Mouse (Mus musculus) granulocyte monocyte progenitor cell, adult 5-6 weeks (primary cell): ENCODE measurements around the gene Mmp14. TPM values are rescaled to one million over a fixed set of nuclear protein-coding genes. Genes with fewer than 3 reads are reported as not detected.

Experiments
- ATAC-seq: replicated peaks from 2 replicates; pipeline ENCODE4 v1.8.0; 2016; ENCODE audit warnings: mild to moderate bottlenecking, moderate TSS enrichment, inconsistent platforms; ENCODE audit not compliant: poor library complexity, severe bottlenecking
- total RNA-seq, 2 experiments: library from RNA; stranded (forward) in 1 of 2; stranded (reverse) in 1 of 2; fragments of 200-712, 200-1000 nt in 1 of 2; fragments of >200 nt in 1 of 2; fragmentation: Nextera tagmentation in 1 of 2; gene quantifications; 2 replicates each; pipeline ENCODE4 v1.2.3; 2014 to 2017

Mmp14 gene
- total RNA-seq, 2 experiments from 2014 or later = not detected

DNA sequence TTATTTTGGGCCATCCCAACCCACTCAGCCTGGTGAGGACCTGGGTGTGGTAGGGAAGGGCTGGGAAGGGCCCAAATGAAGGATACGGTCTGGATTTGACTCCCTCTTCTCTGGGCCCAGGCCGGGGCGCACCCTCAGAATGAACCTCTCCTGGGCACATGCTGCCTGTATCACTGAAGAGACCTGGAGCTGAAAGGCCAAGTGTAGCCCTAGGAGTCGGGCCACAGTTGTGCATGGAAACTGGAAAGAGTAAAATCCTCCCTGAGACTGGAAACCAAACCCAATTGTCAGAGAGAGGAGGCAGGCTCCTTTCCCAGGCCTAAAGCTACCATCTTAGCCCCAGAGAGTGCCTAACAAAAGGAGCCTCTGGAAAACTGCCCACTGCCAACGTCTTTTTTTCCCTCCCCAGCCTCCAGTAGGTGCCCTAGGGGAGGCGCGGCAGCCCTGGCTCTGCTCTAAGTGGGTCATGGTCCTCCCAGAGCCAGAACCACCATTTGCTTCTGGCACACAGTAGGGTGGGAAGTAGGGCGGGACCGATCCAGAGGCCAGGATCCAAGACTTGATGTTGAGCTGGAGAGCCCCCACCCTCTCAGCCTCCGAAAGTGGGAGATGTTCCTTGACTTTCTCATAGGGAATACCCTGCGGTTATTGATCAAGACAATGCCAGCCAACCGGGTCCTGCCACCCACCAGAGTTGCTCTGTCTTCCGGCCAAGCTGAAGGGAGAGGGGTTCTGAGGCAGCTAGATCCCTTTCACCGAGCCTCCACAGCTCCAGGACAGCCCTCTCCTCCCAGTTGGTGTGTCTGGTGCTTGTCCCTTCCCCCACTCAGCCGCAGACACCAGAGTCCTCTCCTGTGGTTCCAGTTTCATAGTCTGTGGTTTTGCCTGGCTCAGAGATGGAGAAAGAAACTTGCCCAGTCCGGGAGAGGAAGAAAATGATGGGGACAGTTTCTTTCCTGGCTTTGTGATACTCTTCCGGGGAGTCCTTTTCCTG, 1.7 kb downstream of the Mmp14 start:
- ATAC-seq = peak; percentile 91

DNA sequence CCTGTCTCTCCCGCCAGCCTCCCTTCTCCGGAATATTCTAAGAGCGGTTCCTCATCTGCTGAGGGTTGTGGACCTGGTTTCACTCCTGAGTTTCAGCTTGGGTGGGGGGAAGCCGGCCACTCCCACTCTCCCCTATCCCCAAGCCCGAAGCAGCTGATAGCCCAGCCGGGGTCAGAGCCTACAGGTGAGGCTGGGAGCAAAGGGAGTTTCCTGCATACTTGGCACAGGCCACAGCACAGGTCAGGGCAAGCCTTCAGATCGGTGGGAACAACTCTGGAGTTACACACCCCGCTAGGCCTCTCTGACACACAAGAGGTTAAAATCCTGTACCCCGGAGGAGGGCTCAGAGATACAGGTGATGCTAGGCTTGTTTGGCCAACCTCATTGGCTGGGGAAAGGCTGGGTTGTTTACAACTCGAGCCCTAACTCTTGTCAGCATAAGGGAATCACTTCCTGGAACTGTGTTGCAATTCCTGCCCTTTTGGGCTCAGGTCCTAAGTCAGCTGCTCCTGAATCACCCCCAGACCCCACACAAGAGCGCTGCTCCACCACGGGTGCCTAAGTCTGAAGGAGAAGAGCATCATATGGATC, 2.6 kb downstream of the Mmp14 start:
- peak; percentile 18 for ATAC-seq

GRCm38 (mm10) chr14:54435194-54435918, 3.9 kb downstream of the Mmp14 start:
- ATAC-seq = no peak

GRCm38 (mm10) chr14:54439155-54439554, 7.7 kb downstream of the Mmp14 start:
- no peak for ATAC-seq

DNA sequence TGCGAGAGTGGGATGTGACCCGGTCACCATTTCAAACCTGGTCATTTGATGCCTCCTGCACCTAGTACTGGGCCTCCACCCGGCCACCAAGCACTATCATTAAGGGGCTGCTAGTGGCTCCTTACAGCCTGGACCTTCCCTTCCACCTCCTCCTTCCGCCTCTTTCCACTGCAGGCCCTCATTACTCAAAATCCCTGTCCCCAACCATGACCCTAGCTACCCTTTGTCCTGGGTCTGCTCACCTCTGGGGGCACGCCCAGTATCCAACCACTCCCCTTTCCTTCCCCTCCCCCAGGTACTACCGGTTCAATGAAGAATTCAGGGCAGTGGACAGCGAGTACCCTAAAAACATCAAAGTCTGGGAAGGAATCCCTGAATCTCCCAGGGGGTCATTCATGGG, 8.2 kb downstream of the Mmp14 start:
- no peak for ATAC-seq

- no peak for ATAC-seq
Observed at GRCm38 (mm10) chr14:54440538-54440937, 9.1 kb downstream of the Mmp14 start.

DNA sequence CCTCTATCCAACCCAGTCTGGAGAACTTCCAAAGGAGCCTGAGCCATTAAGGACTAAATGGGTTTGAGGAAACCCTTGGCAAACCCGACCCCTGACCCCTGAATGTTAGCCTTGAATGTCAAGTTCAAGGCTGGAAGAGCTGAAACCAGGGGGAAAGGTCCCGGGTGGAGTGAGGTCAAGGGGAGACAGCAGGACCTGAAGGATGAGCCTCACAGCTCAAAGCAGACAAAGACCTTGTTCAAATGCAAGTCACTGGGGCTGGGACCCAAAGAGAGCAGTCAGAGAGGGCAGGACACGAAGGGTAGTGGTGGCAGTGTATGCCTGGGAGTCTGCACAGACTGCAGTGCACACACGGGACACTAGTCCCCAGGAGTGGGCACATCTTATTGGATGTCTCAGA, 10.0 kb downstream of the Mmp14 start:
- ATAC-seq = no peak

- peak; percentile 74 for ATAC-seq
Observed at GRCm38 (mm10) chr14:54442548-54442947, 11.1 kb downstream of the Mmp14 start.

- ATAC-seq = no peak
Observed at GRCm38 (mm10) chr14:54443196-54443595, 11.8 kb downstream of the Mmp14 start.

DNA sequence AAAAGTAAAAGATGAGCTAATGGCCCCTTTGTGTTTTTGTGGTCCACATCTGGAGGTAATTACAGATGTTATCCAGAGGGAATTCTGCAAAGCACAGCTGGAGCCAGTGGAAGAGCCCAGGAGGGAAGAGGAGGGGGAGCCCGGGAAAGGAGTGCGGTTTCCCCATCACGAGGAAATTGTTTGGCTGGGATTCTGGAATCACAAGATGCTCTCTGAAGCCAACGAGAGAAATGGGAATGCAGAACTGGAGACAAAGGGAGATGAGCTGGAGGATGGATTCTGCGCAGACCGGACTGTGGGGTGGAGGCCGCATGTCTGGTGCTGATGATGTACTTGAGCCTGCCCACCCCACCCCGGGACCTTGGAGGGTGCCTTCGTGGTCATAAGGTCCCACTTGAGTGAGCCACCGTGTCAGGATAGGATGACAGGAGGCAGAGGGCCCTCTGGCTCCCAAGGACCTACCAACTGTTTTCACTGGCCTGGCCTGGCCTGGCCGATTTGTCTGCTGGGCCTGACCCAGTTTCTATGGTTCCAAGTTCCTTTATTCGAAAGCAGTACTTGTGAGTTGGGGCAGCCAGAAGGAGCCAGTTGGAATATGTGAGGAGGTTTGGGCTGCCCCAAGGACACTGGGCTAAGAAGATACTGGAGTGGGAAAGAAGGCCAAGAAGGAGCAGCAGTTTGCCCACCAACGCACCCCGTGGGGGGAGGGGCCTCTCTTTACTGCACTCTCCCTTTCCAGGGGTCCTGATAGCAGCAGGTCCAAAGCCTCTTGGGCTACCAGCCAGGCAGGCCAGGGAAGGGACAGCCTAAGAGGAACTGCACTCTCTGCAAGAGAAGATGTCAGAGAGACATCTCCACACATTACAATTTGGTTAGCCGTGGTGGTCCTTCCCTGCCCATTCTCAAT, 12.6 kb downstream of the Mmp14 start:
- ATAC-seq = no peak

DNA sequence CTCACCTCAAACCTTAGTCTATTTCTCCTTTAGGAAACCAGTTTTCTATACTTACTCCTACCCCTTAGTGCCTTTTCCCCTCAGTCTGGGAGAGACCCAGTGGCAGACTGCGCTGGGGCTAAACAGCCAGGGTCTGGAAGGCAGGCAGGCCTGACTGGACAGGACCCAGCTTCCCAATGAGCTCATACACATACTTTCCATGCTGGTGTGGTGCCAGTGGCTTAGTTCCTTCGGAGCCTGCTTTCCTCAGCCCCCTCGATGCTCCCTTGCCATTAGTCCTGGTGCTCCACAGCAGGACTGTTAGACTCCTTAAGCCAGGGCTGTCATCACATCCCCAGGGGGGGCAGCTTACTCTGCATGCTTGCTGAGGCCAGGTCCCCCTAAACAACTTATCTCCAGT, 14.1 kb downstream of the Mmp14 start:
- no peak for ATAC-seq

DNA sequence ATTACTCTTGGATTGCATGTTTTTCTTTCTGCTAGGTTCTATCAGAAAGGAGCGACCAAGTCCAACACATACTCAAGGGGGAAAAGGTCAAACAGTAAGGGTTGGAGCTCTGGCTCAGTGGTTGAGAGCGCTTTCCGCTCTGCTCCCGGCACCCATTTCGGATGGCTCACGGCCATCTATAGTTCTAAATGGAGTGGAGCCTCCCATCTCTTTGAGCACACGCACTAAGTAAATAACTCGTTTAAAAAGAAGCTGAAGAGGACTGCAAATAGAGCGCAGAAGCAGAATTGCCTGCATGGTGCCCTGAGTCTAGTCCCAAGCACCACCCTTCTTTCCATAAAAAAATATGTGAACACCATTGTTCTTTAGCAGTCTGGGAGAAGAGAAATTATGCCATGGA, 22.2 kb downstream of the Mmp14 start:
- ATAC-seq = no peak

- ATAC-seq = peak; percentile 73
Observed at GRCm38 (mm10) chr14:54454669-54455528, 23.5 kb downstream of the Mmp14 start.

DNA sequence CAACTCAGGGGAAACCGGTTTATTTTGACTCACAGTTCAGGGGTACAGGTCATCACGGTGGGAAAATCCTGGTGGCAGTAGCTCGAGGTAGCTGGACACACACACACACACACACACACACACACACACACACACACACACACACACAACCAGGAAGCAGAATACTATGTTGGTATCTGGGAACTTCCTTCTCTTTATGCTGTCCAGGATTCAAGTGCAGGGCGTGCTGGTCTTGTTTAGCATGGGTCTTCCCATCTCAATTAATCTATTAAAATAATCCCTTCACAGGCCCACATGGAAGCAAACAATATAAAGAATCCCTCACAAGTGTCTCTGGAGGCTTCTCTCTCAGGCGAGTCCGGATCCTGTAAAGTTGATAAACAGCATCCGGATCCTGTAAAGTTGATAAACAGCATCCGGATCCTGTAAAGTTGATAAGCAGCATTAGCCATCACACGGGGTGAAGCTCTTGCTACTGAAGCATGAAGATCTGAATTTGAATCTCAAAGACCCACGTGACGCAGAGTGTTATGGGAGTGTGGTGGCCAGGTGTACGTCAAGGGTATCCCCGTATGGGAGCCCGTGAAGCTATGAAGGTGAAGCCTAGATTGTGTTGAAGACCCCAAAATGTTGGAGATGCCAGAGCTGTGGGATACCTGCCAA, 26.6 kb downstream of the Mmp14 start:
- ATAC-seq = no peak

- ATAC-seq = no peak
Observed at GRCm38 (mm10) chr14:54462146-54462545, 30.7 kb downstream of the Mmp14 start.

DNA sequence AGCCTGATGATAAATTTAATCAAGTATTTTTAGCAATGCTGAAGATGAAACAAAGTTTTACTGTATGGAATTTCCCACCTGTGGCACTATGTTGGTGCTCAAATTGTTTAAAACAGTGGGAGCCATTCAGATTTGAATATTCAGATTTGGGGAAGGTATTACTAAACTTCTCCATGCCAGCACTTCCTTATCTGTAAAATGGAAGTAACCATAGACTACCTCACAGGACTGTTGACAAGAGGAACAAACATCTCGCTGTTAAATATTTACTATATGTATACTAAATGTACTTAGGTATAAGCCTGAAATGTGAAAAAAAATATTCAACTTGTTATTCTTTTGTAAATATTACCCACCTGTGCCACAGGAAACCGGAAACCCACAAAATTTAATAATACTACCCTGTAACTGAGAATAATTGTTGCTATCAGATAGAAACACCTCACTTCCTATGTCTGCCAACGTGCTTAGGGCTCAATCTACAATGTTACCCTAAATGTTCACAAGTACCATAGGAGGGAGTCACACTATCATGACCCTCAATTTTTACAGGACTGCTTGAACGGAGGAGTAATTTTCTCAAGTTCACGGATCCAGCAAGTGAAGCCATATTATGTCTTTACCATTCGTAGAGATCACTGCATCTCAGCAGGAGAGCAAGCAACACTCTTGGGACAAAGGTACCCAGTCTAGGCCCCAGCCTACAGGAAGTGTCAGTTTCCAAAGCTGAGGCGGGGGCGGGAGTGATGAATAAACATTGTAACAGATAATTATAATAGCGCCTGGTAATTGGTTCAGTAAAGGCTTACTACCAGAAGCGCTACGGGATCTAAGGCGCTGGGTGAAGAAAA, 31.9 kb downstream of the Mmp14 start:
- ATAC-seq = peak; percentile 40

GRCm38 (mm10) chr14:54463959-54464292, 32.5 kb downstream of the Mmp14 start, which contains the start of gene Lrp10:
Gene Lrp10, plus strand, starts transcription at chr14:54464137.
- ATAC-seq = peak; percentile 84
